Mouse (Mus musculus) heart, embryonic 11.5 days (tissue): ENCODE measurements around the gene Gpc1. TPM values are rescaled to one million over a fixed set of nuclear protein-coding genes. Genes with fewer than 3 reads are reported as not detected.
A peak's percentile ranks its signal among the peaks of the same experiment; 100 is the strongest.

Source experiments
- ATAC-seq: fragments of 200-750 bp; cut with Nextera tagmentation; replicated peaks from 2 replicates; pipeline ENCODE4 v1.8.0; 2017; ENCODE audit warnings: moderate library complexity; ENCODE audit not compliant: insufficient number of reproducible peaks, low FRiP score, low TSS enrichment
- H3K27ac ChIP-seq: fragments of 300-500 bp; sonication (generic); 2 replicates; pipeline ENCODE4 v1.5.1; 2014; ENCODE audit warnings: mild to moderate bottlenecking, low read depth, low read length
- H3K27me3 ChIP-seq: fragments of 300-500 bp; sonication (generic); 2 replicates; pipeline ENCODE4 v1.6.1; 2014; ENCODE audit warnings: mild to moderate bottlenecking, low read length, mixed read lengths; ENCODE audit not compliant: control insufficient read depth, insufficient read depth
- H3K36me3 ChIP-seq: fragments of 300-500 bp; sonication (generic); 2 replicates; pipeline ENCODE4 v1.6.1; 2014; ENCODE audit warnings: mild to moderate bottlenecking, low read length, moderate library complexity, mixed read lengths; ENCODE audit not compliant: control insufficient read depth, insufficient read depth
- H3K4me1 ChIP-seq: fragments of 300-500 bp; sonication (generic); 2 replicates; pipeline ENCODE4 v1.6.1; 2014; ENCODE audit warnings: low read length; ENCODE audit not compliant: control insufficient read depth, insufficient read depth
- H3K4me2 ChIP-seq: fragments of 300-500 bp; sonication (generic); 2 replicates; pipeline ENCODE4 v1.6.1; 2014; ENCODE audit warnings: mild to moderate bottlenecking, moderate library complexity
- H3K4me3 ChIP-seq: fragments of 300-500 bp; sonication (generic); 2 replicates; pipeline ENCODE4 v1.5.1; 2014; ENCODE audit warnings: low read depth, low read length
- H3K9ac ChIP-seq: fragments of 300-500 bp; sonication (generic); 2 replicates; pipeline ENCODE4 v1.6.1; 2014; ENCODE audit warnings: mild to moderate bottlenecking, low read depth, low read length, moderate library complexity
- H3K9me3 ChIP-seq: fragments of 300-500 bp; sonication (generic); replicated peaks from 2 replicates; pipeline ENCODE4 v1.6.1; 2016; ENCODE audit warnings: low read length; ENCODE audit not compliant: control insufficient read depth
- WGBS: fragments of 180-500 bp; shearing (Covaris S2); extraction: QIAGEN DNeasy Blood & Tissue Kit; methylation state at CpG from one replicate; pipeline ENCODE4 v1.1.7; 2014; ENCODE audit not compliant: insufficient replicate concordance; 5-methylcytosine and 5-hydroxymethylcytosine counted together
- polyA plus RNA-seq: library from polyadenylated mRNA; unstranded; fragments of >200 nt; fragmentation: Nextera tagmentation; extraction: Ambion mirVana; gene quantifications from 2 replicates; pipeline ENCODE4 v1.2.1, GENCODE M21; 2014

Gpc1 gene
- polyA plus RNA-seq, 1 experiment from 2014 or later = 25.9 TPM

- peaks cover 3% of the 10 kb centered on the region; the same call in 1 of the 2 replicates for H3K27me3 ChIP-seq
- no peaks in the 10 kb centered on the region for H3K4me1 ChIP-seq
- H3K4me3 ChIP-seq = no peak overlapping the region
- no peak for ATAC-seq
- no peak overlapping the region for H3K4me2 ChIP-seq
- H3K27ac ChIP-seq = no peak overlapping the region
- WGBS = 69% methylated on average over 8 of the region's 8 CpGs
- no peak overlapping the region for H3K9ac ChIP-seq
- H3K9me3 ChIP-seq = no peaks in the 10 kb centered on the region
- no peaks in the 10 kb centered on the region for H3K36me3 ChIP-seq
These were observed 8.9 kb downstream of the Gpc1 start for GRCm38 (mm10) chr1:92840231-92840890.

DNA sequence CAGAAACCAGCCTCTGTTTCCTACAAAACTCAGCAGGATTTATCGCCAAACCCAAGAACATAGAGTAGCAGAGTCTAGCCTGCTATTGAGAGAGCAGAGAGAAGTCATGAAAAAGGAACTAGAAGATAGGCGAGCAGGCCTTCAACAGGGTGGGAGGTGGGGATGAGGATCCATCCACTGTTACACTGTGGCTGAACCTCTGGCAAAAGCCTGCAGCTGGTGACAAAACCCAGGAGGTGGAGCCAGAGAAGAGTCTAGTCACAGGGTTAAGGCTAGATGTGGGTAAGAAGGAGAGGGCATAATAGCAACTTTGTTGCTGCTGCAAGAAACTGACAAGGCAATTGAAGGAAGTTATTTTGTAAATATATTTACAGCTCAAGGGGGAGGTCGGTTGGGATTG is 10.0 kb downstream of the Gpc1 start:
- Histone ChIP-seq H3K27me3 (peaks cover under 1% of the 10 kb centered on the region; the same call in 1 of the 2 replicates), H3K4me3 (no peak overlapping the region), H3K36me3 (no peaks in the 10 kb centered on the region), H3K4me1 (no peaks in the 10 kb centered on the region), H3K9me3 (no peaks in the 10 kb centered on the region), H3K4me2 (no peak overlapping the region), H3K9ac (no peak overlapping the region), H3K27ac (no peak overlapping the region)
- WGBS = 71% methylated on average over 3 of the region's 3 CpGs
- no peak for ATAC-seq

GRCm38 (mm10) chr1:92845889-92846288 is 14.4 kb downstream of the Gpc1 start:
- no peaks in the 10 kb centered on the region for H3K36me3 ChIP-seq
- no peak overlapping the region for H3K27ac ChIP-seq
- H3K9me3 ChIP-seq = no peaks in the 10 kb centered on the region
- no peak overlapping the region for H3K9ac ChIP-seq
- H3K4me3 ChIP-seq = no peak overlapping the region
- H3K27me3 ChIP-seq = peaks cover 35% of the 10 kb centered on the region
- H3K4me1 ChIP-seq = peaks cover 22% of the 10 kb centered on the region
- no peak for ATAC-seq
- 67% methylated on average over 7 of the region's 7 CpGs for WGBS
- no peak overlapping the region for H3K4me2 ChIP-seq

DNA sequence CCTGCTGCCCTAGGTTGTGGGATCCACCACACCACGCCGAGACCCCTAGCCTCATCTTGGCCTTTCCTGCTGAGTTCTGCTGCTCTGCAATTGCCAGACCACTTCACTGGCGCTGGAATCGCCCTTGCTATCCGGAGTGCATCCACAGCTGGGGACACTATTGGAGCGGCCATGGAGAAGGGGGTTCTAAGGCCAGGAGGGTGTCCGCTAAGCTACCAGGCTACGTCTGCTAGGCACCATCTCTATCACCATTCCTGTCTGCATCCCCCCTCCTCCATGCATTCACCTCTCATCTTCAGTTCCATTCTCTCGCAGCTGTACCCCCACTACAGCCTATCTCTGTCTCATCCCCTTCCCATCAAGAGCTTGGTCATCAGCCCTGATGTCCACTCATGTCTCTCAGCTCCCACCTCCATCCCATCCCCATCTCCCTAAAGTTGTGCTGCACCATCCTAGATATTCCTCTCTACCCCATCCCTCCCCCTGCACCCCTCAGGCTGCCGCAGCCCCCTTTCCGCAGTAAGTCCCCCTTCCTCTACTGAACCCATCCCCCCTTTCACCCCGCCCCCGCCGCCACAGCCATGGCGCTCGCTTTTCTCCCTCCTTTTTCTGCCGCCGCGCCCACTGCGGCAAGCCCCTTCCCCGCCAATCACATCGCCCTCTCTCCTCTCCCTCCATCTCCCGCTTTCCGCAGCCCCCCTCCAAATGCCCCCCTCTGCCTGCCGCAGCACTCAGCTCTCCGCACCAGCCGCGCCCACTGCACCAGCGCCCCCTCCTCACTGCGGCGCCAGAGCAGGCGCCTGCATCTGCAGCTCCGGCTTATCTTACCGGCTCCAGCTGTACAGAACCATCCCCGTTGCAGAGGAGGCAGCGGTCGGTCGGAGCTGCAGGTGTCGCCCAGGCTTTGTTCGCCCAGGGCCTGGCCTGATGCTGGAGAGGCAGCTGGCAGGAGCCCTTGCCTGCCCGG is 16.7 kb downstream of the Gpc1 start:
- Histone ChIP-seq H3K9me3 (no peaks in the 10 kb centered on the region), H3K36me3 (no peaks in the 10 kb centered on the region), H3K4me3 (peak overlapping the region; percentile 32), H3K4me1 (peaks cover 32% of the 10 kb centered on the region), H3K27me3 (peaks cover 35% of the 10 kb centered on the region), H3K27ac (no peak overlapping the region), H3K4me2 (peak overlapping the region; percentile 63), H3K9ac (peak overlapping the region; percentile 22; the same call in 1 of the 2 replicates)
- 5% methylated on average over 41 of the region's 41 CpGs for WGBS
- ATAC-seq = no peak

DNA sequence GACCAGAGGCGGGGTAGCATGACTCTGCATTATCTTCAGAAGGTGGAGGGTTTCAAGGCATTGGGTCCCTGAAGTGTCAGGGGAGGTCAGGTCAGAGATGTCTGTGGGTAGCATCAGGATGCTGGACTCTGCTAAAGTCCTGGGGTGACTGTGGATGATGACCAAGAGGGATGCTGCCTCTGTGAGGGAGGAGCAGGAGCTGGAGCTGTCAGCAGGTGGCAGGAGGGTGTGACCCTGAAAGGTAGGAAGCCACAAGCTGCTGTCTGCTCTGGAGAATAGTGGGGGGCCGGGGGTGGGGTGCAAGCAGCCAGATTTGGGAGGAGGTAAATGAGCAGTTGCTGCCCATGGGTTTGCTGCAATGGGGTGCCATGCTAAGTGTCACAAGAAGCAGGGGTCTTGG is 18.0 kb downstream of the Gpc1 start:
- H3K27me3 ChIP-seq = peaks cover 35% of the 10 kb centered on the region
- ATAC-seq = no peak
- H3K27ac ChIP-seq = no peak overlapping the region; the same call in 1 of the 2 replicates
- no peaks in the 10 kb centered on the region for H3K9me3 ChIP-seq
- no peak overlapping the region for H3K4me3 ChIP-seq
- H3K4me2 ChIP-seq = no peak overlapping the region
- WGBS = 55% methylated on average over 2 of the region's 2 CpGs
- H3K36me3 ChIP-seq = no peaks in the 10 kb centered on the region
- no peak overlapping the region for H3K9ac ChIP-seq
- H3K4me1 ChIP-seq = peaks cover 32% of the 10 kb centered on the region

GRCm38 (mm10) chr1:92849938-92850574 is 18.6 kb downstream of the Gpc1 start:
- WGBS = 59% methylated on average over 13 of the region's 13 CpGs
- no peak for ATAC-seq

DNA sequence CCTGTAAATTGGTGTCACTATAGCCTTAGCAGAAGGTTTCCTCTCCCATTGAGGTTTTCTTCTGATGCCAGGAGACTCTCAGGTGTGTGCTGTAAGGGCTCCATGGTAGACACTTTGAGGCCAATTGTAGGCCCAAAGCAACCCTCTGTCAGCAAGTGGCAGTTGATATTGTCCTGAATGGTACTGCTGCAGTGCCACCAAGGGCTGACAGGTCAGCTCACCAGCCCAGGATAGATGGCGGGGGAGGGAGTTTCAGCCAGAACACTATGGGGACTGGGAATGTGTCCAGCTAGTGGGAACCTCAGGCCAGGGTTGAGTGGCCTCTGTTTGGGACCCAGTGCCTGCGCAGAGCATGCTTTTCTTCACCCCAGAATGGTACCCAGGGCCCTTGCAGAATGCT is 21.0 kb downstream of the Gpc1 start:
- Histone ChIP-seq H3K27ac (no peak overlapping the region), H3K9ac (no peak overlapping the region)
- WGBS = 75% methylated on average over 2 of the region's 2 CpGs

More at GRCm38 (mm10) chr1:92849938-92850574, 18.6 kb downstream of the Gpc1 start:
- Histone ChIP-seq H3K36me3 (no peaks in the 10 kb centered on the region), H3K9me3 (no peaks in the 10 kb centered on the region), H3K4me3 (no peak overlapping the region), H3K4me2 (no peak overlapping the region), H3K4me1 (peaks cover 32% of the 10 kb centered on the region), H3K9ac (no peak overlapping the region), H3K27ac (no peak overlapping the region), H3K27me3 (peaks cover 35% of the 10 kb centered on the region)

DNA sequence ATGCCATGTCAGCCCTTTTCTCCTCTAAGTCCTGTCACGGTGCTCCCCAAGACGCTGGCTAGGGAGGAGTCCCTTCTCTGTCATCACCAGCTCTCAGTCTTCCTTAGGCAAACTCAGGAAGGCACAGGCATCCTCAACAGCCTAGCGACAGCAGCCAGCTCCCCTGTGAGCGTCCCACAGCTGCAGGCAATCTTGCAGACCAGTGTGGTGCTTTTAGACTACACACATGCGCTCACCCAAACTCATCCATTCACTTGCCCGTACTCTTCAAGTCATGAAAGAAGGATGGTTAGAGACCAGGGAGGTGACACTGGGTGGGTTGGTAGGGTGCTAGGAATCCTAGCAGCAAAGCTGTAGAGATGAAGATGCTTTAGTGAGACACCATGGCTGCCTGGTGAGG is 30.1 kb downstream of the Gpc1 start:
- Histone ChIP-seq H3K4me2 (no peak overlapping the region), H3K4me1 (no peaks in the 10 kb centered on the region), H3K4me3 (no peak overlapping the region), H3K27me3 (peaks cover 8% of the 10 kb centered on the region; the same call in 1 of the 2 replicates), H3K27ac (no peak overlapping the region), H3K36me3 (peaks cover 14% of the 10 kb centered on the region; the same call in 1 of the 2 replicates), H3K9ac (no peak overlapping the region), H3K9me3 (no peaks in the 10 kb centered on the region)
- WGBS = 69% methylated on average over 6 of the region's 6 CpGs
- no peak for ATAC-seq

More for the DNA sequence above, 21.0 kb downstream of the Gpc1 start:
- H3K4me3 ChIP-seq = no peak overlapping the region
- H3K36me3 ChIP-seq = peaks cover 10% of the 10 kb centered on the region; the same call in 1 of the 2 replicates
- no peak for ATAC-seq
- peaks cover 24% of the 10 kb centered on the region for H3K27me3 ChIP-seq
- peaks cover 36% of the 10 kb centered on the region for H3K4me1 ChIP-seq
- no peaks in the 10 kb centered on the region for H3K9me3 ChIP-seq
- no peak overlapping the region for H3K4me2 ChIP-seq
